8 mouse cellular contexts compared by ENCODE assay signal in genomic region chr1:86504697-86505421, GRCm38 (mm10). TPM values are rescaled to one million over a fixed set of nuclear protein-coding genes. Genes with fewer than 3 reads are reported as not detected.
DNase-seq lines count a peak whose midpoint lies in the region; ATAC-seq and TF ChIP-seq lines count a peak whose summit lies in the region.

No protein-coding gene starts in this region.

- TF ChIP-seq CTCF in ES-Bruce4 (IDR thresholded peaks at IDR 0.05; ENCODE audit: low read depth, low read length): no peak

- TF ChIP-seq POLR2A in ES-Bruce4 (IDR thresholded peaks at IDR 0.05; ENCODE audit: insufficient read depth, low read length): no peak

- H3K9me3 ChIP-seq in ES-Bruce4 (replicated peaks; ENCODE audit: control insufficient read depth, insufficient read depth, low read length, poor library complexity, severe bottlenecking): no peaks in the 10 kb centered on the region
- no peaks in the 10 kb centered on the region for H3K9me3 ChIP-seq in forebrain, embryonic 16.5 days (ENCODE audit: control insufficient read depth, low read length)
- H3K9me3 ChIP-seq in midbrain, embryonic 16.5 days (replicated peaks; ENCODE audit: control insufficient read depth, low read length, poor library complexity, severe bottlenecking): no peaks in the 10 kb centered on the region

- H3K4me1 ChIP-seq in ES-Bruce4 (ENCODE audit: control insufficient read depth, insufficient read depth, low read length): peaks cover 12% of the 10 kb centered on the region
- peaks cover 57% of the 10 kb centered on the region for H3K4me1 ChIP-seq in forebrain, embryonic 16.5 days (replicated peaks; ENCODE audit: control insufficient read depth, insufficient read depth, low read length)
- peaks cover 36% of the 10 kb centered on the region for H3K4me1 ChIP-seq in midbrain, embryonic 16.5 days (ENCODE audit: control insufficient read depth, insufficient read depth, low read length)

- peak overlapping the region; percentile 76 for H3K4me2 ChIP-seq in forebrain, embryonic 16.5 days (ENCODE audit: low read length)
- H3K4me2 ChIP-seq in midbrain, embryonic 16.5 days (ENCODE audit: low read length): peak overlapping the region; percentile 75

- DNase-seq in cerebellum, postnatal 14 days: peak; percentile 56 to 59
- no peak for DNase-seq in cerebellum, adult 9-10 months
- DNase-seq in kidney, postnatal 4 days: peak; percentile 42 to 47
- DNase-seq in right cerebral cortex, adult 2 months (ENCODE audit: low spot score in 2 of 2): no peak
- DNase-seq in adrenal gland, adult 2 months: no peak

- peak overlapping the region; percentile 67 for H3K9ac ChIP-seq in ES-Bruce4 (ENCODE audit: low read depth, poor library complexity, severe bottlenecking)
- peak overlapping the region; percentile 92 for H3K9ac ChIP-seq in forebrain, embryonic 16.5 days (replicated peaks; ENCODE audit: low read depth, low read length)
- peak overlapping the region; percentile 66 for H3K9ac ChIP-seq in midbrain, embryonic 16.5 days (ENCODE audit: low read depth, low read length)

- no peaks in the 10 kb centered on the region for H3K36me3 ChIP-seq in ES-Bruce4 (ENCODE audit: control insufficient read depth, insufficient read depth, low read length, poor library complexity, severe bottlenecking)
- no peaks in the 10 kb centered on the region for H3K36me3 ChIP-seq in forebrain, embryonic 16.5 days (ENCODE audit: control insufficient read depth, insufficient read depth)
- no peaks in the 10 kb centered on the region for H3K36me3 ChIP-seq in midbrain, embryonic 16.5 days (ENCODE audit: control insufficient read depth, insufficient read depth, low read length)

- ATAC-seq in forebrain, embryonic 16.5 days: no peak
- ATAC-seq in midbrain, embryonic 16.5 days: no peak

- H3K27me3 ChIP-seq in ES-Bruce4 (ENCODE audit: control insufficient read depth, insufficient read depth, low read length, poor library complexity, severe bottlenecking): no peaks in the 10 kb centered on the region
- no peaks in the 10 kb centered on the region for H3K27me3 ChIP-seq in forebrain, embryonic 16.5 days (replicated peaks; ENCODE audit: control insufficient read depth, insufficient read depth, low read length)
- no peaks in the 10 kb centered on the region for H3K27me3 ChIP-seq in midbrain, embryonic 16.5 days (ENCODE audit: control insufficient read depth, insufficient read depth, low read depth, low read length)

- 15% methylated on average over 19 of the region's 19 CpGs for WGBS in forebrain, embryonic 16.5 days
- WGBS in midbrain, embryonic 16.5 days: 16% methylated on average over 19 of the region's 19 CpGs

- TF ChIP-seq EP300 in ES-Bruce4 (IDR thresholded peaks at IDR 0.05; ENCODE audit: insufficient read depth, low read depth, low read length): no peak

- peak overlapping the region; percentile 88 for H3K27ac ChIP-seq in ES-Bruce4 (ENCODE audit: insufficient read depth, low read length)
- peak overlapping the region; percentile 99 for H3K27ac ChIP-seq in forebrain, embryonic 16.5 days (ENCODE audit: low read length)
- H3K27ac ChIP-seq in midbrain, embryonic 16.5 days (ENCODE audit: low read length): peak overlapping the region; percentile 85

- peak overlapping the region; percentile 78 for H3K4me3 ChIP-seq in ES-Bruce4 (ENCODE audit: low read depth, low read length)
- peak overlapping the region; percentile 62 for H3K4me3 ChIP-seq in forebrain, embryonic 16.5 days (replicated peaks; ENCODE audit: low read length)
- peak overlapping the region; percentile 39 for H3K4me3 ChIP-seq in midbrain, embryonic 16.5 days (ENCODE audit: low read depth, low read length)

RNA-seq across cellular contexts. Expression of gene Ptma, which starts 21.7 kb away (rescaled TPM):
- 3,893 and 3,930 TPM in 2 replicates for polyA plus RNA-seq in ES-Bruce4 (2011; ENCODE audit: insufficient read depth, insufficient read length, low read depth, missing spikeins)
- polyA plus RNA-seq in forebrain, embryonic 16.5 days (2015; fragmentation: Nextera tagmentation; extraction: Ambion mirVana): 1,987 and 2,275 TPM in 2 replicates
- polyA plus RNA-seq in midbrain, embryonic 16.5 days (2015; fragmentation: Nextera tagmentation; extraction: Ambion mirVana): 1,375 and 1,671 TPM in 2 replicates
- 100 to 1,000 TPM; 538 to 582 TPM for total RNA-seq in adrenal gland, adult 2 months (2021)
- polyA plus RNA-seq in adrenal gland, adult 2 months (2012; rRNA removed): 728 and 947 TPM in 2 replicates

Comparison
In these comparisons a context has a peak if more than half of its experiments do, and no peak if none do; other contexts are left out.
1. DNase-seq: peak in cerebellum, postnatal 14 days (2 of 2) and kidney, postnatal 4 days (2 of 2); none in cerebellum, adult 9-10 months (single experiment), right cerebral cortex, adult 2 months (0 of 2) and adrenal gland, adult 2 months (single experiment).
2. Peak in every context shown above with its lines, with median percentiles within 50 percentile points of each other: H3K27ac ChIP-seq, H3K4me3 ChIP-seq and H3K9ac ChIP-seq.